Mouse (Mus musculus) forelimb bud, embryonic 11.5 days (tissue): ENCODE results near the gene Panx1.

Experiments used
- DNase-seq: peaks from one replicate; pipeline ENCODE4 v3.0.0-alpha.2; 2012; ENCODE audit warnings: low read depth, low spot score

The Panx1 gene

DNA sequence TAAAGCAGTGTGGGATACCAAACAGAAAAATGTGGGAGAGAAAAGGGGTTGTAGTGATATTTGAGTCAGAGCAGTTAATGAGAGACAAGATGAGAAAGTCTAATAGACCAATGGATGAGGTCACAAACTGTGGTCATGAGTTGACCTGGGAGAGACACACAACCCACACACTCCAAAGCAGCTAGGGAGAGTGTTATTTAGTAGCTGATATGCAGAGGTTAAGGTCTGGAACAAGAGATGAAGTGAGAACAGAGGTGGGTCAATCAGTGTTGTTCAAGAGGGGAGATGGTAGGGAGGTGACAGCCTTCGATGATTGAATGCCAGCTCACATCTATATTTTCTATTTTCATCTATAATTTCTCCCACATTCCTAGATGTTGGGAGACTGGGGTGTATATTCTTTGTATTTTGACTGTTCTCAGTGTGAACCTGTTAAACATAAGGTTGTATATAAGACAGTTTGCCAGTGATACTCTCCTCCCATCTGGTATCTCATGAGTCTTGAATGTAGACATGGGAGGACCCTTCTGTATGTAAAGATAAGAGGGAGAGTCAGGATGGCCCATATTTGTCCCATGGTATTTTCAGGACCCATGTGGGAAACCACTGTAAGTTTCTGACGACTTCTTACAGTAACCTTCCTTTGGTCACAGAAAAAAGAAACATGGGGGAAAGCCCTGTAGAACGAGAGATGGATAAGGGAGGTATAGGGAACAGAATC is 74.3 kb downstream of the Panx1 start:
- no peak for DNase-seq

DNA sequence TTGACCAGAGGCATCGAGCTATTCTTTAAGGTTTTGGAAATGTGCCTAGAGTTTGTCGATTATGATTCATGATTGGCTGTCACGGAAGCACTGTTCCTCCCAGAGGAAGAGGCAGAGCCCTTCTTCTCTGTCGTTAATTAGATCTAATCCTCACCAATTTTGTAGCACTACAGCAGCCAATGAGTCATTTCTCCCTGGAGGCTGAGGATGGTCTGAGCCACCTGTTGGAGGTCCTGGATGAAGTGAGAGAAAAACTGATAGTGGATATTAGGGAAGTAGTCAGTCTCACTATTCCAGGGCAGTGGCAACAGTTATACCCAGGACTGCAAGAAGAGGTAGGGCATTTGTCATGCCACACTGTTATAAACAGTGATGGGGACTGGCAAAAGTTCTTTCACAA is 75.1 kb downstream of the Panx1 start:
- no peak for DNase-seq

DNA sequence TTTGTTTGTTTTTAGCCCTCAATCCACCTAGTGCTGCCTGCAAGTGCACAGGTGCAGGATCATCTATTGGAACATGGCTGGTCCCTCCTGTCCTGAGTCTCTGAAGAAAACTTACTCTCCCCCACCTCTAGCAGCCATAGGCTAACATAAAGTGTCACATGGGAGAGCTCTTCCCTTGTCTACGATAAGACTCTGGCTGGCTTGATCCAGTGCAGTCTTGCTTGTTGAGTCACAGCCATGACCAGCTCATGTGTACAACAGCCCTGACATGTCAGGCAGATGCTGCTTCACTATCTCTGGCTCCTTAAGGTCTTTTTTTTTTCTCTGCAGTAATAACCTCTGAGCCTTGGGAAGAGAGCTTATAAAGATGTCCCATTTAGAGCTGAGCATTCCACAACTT is 77.7 kb downstream of the Panx1 start:
- DNase-seq = no peak

DNA sequence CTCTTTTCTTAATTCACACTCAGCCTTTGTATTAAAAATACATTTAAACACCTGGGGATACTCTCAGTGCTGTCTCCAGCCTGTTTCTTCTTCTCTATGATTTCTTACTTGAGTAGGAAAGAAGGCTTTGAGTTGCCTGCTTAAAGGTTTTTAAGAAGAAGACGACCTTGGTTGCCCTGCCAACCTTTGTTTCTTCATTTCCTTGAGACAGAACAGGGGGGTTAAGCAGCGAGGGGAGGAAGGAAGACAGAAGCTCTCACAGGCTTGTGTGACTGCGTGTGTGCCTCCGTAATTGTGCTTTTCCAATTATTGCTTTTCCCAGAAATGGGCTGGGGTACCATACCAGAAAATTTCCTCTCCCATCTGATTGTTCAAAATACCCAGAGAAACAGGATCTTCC is 78.5 kb downstream of the Panx1 start:
- DNase-seq = no peak

DNA sequence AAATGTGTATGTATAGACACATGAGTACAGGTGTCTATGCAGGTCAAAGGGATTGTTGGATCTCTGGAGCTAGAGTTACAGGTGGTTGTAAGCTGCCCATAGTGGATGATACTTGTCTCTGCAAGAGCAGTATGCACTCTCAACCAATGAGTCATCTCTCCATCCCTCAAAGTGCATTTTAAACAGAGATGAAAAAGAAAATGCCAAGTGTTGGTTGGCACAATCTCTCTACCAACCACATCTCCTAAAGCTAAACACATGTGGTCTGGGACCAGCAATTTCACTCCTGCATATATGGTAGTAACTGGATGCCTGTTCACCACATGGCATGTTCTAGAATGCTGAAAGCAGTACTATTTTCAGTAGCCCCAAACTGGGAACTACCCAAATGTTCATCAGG is 79.9 kb downstream of the Panx1 start:
- no peak for DNase-seq

DNA sequence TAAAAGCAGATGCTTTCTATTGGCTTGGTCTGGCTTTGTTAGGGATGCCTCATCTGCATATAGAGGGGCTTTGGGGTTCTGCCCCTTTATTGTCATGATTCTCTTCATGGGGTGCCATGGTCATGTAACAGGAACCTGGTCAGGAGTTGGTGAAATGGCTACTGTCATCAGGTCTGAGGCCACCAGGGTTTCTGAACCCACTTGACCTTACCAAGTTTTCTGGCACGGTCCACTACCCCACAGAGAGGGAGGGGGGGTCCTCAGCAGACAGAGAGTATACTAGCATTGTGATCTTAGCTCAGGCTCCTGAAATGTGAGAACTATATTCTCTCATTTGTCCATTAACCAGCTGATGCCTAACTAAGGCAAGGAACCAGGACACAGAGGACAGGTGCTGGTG is 82.5 kb downstream of the Panx1 start:
- no peak for DNase-seq

DNA sequence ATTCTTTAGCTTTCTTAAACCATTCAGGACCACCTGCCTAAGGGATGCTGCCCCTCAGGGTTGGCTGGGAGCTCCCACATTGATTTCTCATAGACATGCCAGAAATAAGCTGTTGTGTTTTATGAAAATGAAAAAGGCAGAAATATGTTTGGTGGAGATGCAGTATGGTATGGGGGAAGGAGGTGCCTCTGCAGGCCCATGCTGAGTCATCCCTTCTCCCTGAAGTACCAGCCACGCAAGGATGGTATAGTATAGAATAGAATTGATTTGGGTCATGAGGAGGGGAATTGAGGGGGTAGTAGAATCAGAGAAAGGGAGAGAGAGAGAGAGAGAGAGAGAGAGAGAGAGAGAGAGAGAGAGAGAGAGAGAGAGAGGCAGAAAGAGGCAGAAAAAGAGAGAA is 90.6 kb downstream of the Panx1 start:
- no peak for DNase-seq
